Mouse (Mus musculus): ENCODE results near the gene Pak4. TPM values are rescaled to one million over a fixed set of nuclear protein-coding genes. Genes with fewer than 3 reads are reported as not detected.
"Not testable (repeated sequence)": the region's sequence is repeated elsewhere in the genome, so short reads cannot be mapped to it uniquely, and the experiment has no call there.

Gene Pak4
- total RNA-seq, 2 experiments from 2014 or later = 8.4 to 8.8 TPM

DNA sequence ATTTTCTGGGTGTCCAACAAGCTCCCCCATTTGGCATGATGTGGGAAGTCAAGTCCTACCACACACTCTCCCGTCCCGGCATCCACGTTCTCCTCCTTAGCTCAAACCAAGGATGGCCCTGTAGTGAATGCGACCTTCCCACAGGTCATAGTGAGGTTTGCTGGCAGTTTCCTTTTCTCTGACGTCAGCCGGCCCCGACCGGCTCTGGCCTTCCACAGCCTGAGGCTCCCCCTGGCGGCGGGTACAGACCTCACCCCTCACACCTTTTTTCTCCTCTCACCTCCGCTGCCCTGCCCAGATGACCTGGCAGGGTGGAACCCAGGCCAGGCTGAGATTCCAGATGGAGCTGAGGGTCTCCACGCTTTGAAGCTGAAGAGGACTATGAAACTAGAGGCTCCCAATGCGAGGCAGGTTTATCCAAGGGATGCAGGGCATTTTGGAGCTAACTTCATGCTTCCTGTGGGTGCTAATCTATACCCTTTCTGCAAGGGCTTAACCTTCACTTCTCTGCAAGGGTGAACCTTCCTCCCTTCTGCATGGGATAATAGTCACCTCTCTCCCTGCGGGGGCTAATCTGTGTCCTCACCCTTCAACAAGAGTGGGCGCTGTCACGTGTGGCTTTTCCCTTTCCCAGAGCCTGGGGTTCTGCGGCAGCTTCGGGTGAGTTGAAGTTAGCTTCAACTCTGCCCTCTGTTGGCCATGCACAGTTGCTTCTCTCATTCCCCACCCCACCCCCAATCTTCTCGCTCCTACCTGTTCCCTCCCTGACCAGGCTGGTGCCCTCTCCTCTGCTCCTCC, 69.9 kb downstream of the Pak4 start:
- intact Hi-C loops (cut with DNase I) = loop anchor here (2.0 kb wide), 3 partner anchors 19 to 81 kb away; no protein-coding TSS in a partner anchor
- peak; percentile 42 for DNase-seq (ENCODE audit: low spot score)

DNA sequence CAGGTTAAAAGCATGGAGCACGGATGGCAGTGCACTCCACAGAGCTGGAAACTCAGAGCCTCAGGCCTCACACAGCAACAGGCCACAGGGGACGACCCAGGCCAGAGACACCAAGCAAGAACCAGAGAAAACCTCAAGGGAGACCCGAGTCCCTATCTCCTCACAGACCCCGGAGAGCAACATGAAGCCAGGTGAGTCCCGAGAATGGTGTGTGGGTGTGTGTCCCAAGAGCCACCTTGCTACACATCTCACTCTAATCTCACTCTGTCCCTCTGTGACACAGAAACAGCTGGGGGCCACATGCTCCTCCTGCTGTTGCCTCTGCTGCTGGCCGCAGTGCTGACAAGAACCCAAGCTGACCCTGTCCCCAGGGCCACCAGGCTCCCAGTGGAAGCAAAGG, 75.4 kb downstream of the Pak4 start, which contains the start of gene Ifnl3:
Gene Ifnl3 (plus strand): TSS at position 301 of the 400 bp plus-strand sequence.
- DNase-seq (ENCODE audit: low spot score); intact Hi-C loops (cut with DNase I): not testable (repeated sequence)

DNA sequence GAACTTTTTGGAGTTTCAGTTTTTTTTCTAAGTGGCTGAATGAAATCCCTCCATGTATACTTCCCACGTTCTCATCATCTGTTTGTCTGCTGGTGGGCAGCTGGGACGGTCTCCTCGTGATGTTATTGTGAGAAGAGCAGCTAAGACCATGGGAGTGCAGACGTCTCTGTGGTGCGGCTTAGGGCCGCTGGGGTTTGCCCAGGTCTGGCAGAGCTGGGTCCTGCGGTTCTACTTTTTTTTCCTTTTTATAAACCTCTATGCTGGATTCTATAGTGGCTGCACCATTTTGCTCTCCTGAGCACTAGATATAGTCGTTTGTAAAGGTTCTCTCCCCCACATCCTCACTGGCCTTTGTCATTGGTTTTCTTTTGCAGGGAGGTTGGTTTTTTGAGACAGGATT, 86.5 kb downstream of the Pak4 start:
- intact Hi-C loops (cut with DNase I) = no loop called here
- DNase-seq (ENCODE audit: low spot score) = no peak

DNA sequence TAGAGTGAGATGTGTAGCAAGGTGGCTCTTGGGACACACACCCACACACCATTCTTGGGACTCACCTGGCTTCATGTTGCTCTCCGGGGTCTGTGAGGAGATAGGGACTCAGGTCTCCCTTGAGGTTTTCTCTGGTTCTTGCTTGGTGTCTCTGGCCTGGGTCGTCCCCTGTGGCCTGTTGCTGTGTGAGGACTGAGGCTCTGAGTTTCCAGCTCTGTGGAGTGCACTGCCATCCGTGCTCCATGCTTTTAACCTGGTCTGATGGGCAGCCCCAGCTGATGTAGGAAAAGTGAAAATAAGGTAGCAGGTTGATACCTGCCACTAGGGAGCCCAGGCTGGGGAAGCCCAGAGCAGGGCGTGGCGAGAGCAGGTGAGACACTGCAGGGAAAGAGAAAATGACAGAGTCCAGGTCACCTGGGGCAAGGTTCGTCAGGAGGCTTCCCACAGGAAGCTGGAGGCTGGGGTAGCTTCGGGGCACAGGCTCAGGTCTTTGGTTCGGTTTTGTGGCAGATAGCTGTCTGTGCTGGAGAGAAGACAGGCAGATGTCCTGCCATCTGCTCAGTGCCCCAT, 87.5 kb downstream of the Pak4 start, which contains the start of gene Ifnl2:
Gene Ifnl2 (minus strand): TSS at position 51 of the 570 bp plus-strand sequence.
- DNase-seq (ENCODE audit: low spot score); intact Hi-C loops (cut with DNase I): not testable (repeated sequence)

DNA sequence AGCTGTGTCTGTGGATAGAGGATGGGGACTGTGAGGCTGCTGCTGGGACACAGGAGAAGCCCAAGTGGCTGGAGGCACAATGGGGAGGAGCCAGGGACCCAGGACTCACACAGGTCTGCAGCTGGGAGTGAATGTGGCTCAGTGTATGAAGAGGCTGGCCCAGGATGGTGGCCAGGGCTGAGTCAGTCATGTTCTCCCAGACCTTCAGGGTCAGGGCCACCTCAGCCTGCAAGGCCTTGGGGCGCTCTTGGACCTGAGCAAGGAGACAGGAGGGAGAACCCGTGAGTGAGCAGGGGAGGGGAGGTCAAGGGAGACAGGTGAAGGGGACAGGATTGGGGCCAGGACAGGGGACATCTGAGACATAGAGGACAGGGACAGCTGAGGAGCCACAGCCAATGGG, 88.9 kb downstream of the Pak4 start:
- not testable (repeated sequence) for DNase-seq (ENCODE audit: low spot score)
- intact Hi-C loops (cut with DNase I) = loop anchor here (2.0 kb wide), 1 partner anchor 18 kb away; no protein-coding TSS in a partner anchor

Small RNAs within 50 kb of the gene (microRNA-seq; reads per million reads assigned to microRNA genes)
- gene Mir7049 = not detected

Other genes with a start within 250 kb of the Pak4 start
- 100 to 1,000 TPM; 489 to 520 TPM for gene Rps16, start 247.5 kb downstream of the Pak4 start, total RNA-seq (2021)
- gene Plekhg2, start 225.6 kb downstream of the Pak4 start, total RNA-seq (2021) = 10 to 100 TPM; 13.1 to 20.4 TPM
- 10 to 100 TPM; 14.1 to 18.0 TPM for gene Zfp36, start 217.9 kb downstream of the Pak4 start, total RNA-seq (2021)
- gene Med29, start 205.5 kb downstream of the Pak4 start, total RNA-seq (2021) = 10 to 100 TPM; 18.2 to 20.9 TPM
- gene Paf1, start 205.2 kb downstream of the Pak4 start, total RNA-seq (2021) = 10 to 100 TPM; 40.6 to 44.3 TPM
- 1 to 10 TPM; 5.0 to 5.6 TPM for gene Gmfg, start 160.7 kb downstream of the Pak4 start, total RNA-seq (2021)
- under 1 TPM; 0.68 to 0.84 TPM for gene Lrfn1, start 146.2 kb downstream of the Pak4 start, total RNA-seq (2021)
- gene Ifnl2, start 87.7 kb downstream of the Pak4 start, total RNA-seq (2021) = not detected
- gene Ifnl3, start 75.3 kb downstream of the Pak4 start, total RNA-seq (2021) = not detected
- gene Sycn, start 57.3 kb downstream of the Pak4 start, total RNA-seq (2021) = not detected
- gene Nccrp1, start 50.9 kb downstream of the Pak4 start, total RNA-seq (2021) = not detected
- 10 to 100 TPM; 22.6 to 22.8 TPM for gene Samd4b, start within 50 bp of the Pak4 start, total RNA-seq (2021)
- not detected for gene Acp7, start 33.1 kb upstream of the Pak4 start, total RNA-seq (2021)
- under 1 TPM; 0.34 to 0.39 TPM for gene Fbxo27, start 94.7 kb upstream of the Pak4 start, total RNA-seq (2021)
- gene Fbxo17, start 118.6 kb upstream of the Pak4 start, total RNA-seq (2021) = under 1 TPM; 0.36 to 0.92 TPM
- 10 to 100 TPM; 56.7 to 60.6 TPM for gene Mrps12, start 143.6 kb upstream of the Pak4 start, total RNA-seq (2021)
- gene Sars2, start 143.8 kb upstream of the Pak4 start, total RNA-seq (2021) = 10 to 100 TPM; 15.4 to 15.7 TPM
- not detected for gene Ccer2, start 158.0 kb upstream of the Pak4 start, total RNA-seq (2021)
- gene Sirt2, start 168.6 kb upstream of the Pak4 start, total RNA-seq (2021) = 10 to 100 TPM; 80.0 to 80.2 TPM
- gene Nfkbib, start 169.3 kb upstream of the Pak4 start, total RNA-seq (2021) = 10 to 100 TPM; 22.1 to 22.9 TPM
- gene Rinl, start 190.8 kb upstream of the Pak4 start, total RNA-seq (2021) = 1 to 10 TPM; 1.5 to 2.2 TPM
- 100 to 1,000 TPM; 225 to 270 TPM for gene Hnrnpl, start 210.4 kb upstream of the Pak4 start, total RNA-seq (2021)
- 1,000 to 10,000 TPM; 1,337 to 1,520 TPM for gene Ech1, start 227.0 kb upstream of the Pak4 start, total RNA-seq (2021)
- gene Lgals4, start 235.7 kb upstream of the Pak4 start, total RNA-seq (2021) = 10 to 100 TPM; 28.9 to 30.7 TPM